Mouse (Mus musculus) embryonic fibroblast, embryonic 13.5 days (primary cell): ENCODE data around the gene Slc24a5.

ENCODE experiments used
- CTCF ChIP-seq: IDR thresholded peaks from 2 replicates; pipeline ENCODE4 v1.5.1; 2011; ENCODE audit warnings: mild to moderate bottlenecking, control low read depth, low read length, moderate library complexity, borderline replicate concordance; ENCODE audit not compliant: insufficient read depth
- POLR2A ChIP-seq: IDR thresholded peaks from 2 replicates; pipeline ENCODE4 v1.6.1; 2011; ENCODE audit warnings: low read depth, mild to moderate bottlenecking, control low read depth, low read length, moderate library complexity

DNA sequence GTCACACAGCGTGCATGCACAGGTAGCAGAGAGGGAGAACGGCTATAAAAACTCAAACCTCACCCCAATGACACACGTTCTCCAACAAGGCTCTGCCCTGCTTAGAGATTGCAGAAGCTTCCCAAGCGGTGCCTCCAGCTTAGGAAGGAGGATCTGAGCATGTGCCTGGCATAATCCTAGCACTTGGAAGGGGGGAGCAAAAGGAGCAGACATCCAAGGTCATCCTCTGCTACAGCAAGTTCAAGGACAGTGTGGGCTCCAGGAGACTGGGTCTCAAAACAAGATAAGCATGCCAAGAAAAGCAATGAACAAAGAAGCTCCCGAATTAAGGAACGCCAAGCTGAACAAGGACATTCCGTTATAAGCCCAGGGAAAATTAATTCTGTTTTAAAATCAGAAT is 6.5 kb upstream of the Slc24a5 start:
- TF ChIP-seq CTCF (no peak), POLR2A (no peak)
